Mouse (Mus musculus): ENCODE measurements around the gene Rpl27.

DNA sequence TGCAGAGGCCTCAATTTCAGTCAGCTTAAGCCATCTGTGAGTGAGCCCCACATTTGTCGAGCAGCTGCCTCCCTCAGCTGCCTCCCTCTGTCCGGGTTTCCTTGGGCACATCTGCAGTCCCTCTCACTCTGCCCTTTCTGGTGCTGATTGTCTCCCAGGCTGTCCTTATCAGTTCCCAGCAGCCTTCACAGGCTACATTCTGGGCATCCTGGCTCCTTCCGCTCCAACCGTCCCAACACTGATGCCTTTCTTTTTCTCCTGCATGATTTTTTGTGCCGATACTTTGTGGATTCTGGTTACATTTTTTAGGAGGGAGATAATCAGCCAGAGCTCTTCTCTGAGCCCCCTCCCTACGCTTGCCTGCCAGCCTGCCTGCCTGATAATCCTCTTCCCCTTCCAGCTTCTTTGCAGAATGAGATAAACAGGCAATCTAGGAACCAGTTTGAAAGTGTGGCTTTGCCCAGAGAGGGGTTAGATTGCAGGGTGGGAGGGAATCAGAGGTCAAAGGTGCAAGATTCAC lies 43.5 kb downstream of the Rpl27 start:
- TF ChIP-seq CTCF (IDR thresholded peaks at IDR 0.05; ENCODE audit: control insufficient read depth, insufficient read depth, insufficient read length) (no peak), MAX (IDR thresholded peaks at IDR 0.05) (no peak)

Measured in C2C12 (cell line).